Mouse (Mus musculus): ENCODE results near the gene St6galnac4. TPM values are rescaled to one million over a fixed set of nuclear protein-coding genes. Genes with fewer than 3 reads are reported as not detected.
A peak's percentile ranks its signal among the peaks of the same experiment; 100 is the strongest.

St6galnac4 gene
- polyA plus RNA-seq, 1 experiment from 2014 or later: 15.5 TPM

- no peaks in the 10 kb centered on the region for H3K9me3 ChIP-seq (ENCODE audit: control insufficient read depth, low read length)
- no peak for DNase-seq (ENCODE audit: low spot score)
- peak overlapping the region; percentile 77 for H3K4me2 ChIP-seq (ENCODE audit: low read length)
- peaks cover 26% of the 10 kb centered on the region for H3K4me1 ChIP-seq (replicated peaks; ENCODE audit: control insufficient read depth, insufficient read depth, low read length)
- H3K27ac ChIP-seq (ENCODE audit: low read depth): no peak overlapping the region; the same call in 1 of the 2 replicates
- peak overlapping the region; percentile 58 for H3K4me3 ChIP-seq (ENCODE audit: low read depth, low read length)
- 30% methylated on average over 9 of the region's 9 CpGs for WGBS
- H3K27me3 ChIP-seq (replicated peaks; ENCODE audit: control insufficient read depth, insufficient read depth, low read length): no peaks in the 10 kb centered on the region
- no peaks in the 10 kb centered on the region for H3K36me3 ChIP-seq (ENCODE audit: control insufficient read depth, insufficient read depth, low read length)
- no peak for ATAC-seq (replicated peaks; ENCODE audit: low FRiP score, low TSS enrichment, low read depth)
- peak overlapping the region; percentile 59 for H3K9ac ChIP-seq (ENCODE audit: low read length)
These were observed 931 bp downstream of the St6galnac4 start for GRCm38 (mm10) chr2:32587731-32588321.

DNA sequence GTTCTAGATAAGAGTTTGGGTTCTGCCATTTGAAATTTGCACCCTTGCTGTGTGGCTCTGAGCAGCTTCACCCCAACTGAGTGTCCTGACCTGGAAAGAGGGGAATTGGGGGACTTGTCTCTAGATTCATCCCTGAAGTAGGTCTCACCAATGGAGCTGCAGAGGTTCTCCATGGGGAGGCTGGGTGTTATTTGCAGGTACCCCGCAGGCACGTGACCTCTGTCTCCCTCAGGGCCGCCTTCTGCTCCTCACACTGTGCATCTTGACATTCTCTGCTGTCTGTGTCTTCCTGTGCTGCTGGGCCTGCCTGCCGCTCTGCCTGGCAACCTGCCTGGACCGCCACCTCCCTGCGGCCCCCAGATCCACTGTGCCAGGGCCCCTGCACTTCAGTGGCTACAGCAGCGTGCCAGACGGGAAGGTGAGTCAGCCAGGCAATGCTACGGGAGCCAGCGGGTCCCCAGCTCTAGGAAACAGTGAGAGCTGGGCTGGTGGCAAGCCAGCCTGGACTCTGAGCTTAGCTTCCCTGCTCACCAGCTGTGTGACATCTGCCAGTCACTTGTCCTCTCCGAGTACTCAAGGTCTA lies 2.4 kb downstream of the St6galnac4 start:
- H3K4me1 ChIP-seq (replicated peaks; ENCODE audit: control insufficient read depth, insufficient read depth, low read length): peaks cover 20% of the 10 kb centered on the region
- no peak for ATAC-seq (replicated peaks; ENCODE audit: low FRiP score, low TSS enrichment, low read depth)
- H3K4me3 ChIP-seq (ENCODE audit: low read depth, low read length): no peak overlapping the region
- no peak overlapping the region for H3K27ac ChIP-seq (ENCODE audit: low read depth)
- H3K9me3 ChIP-seq (ENCODE audit: control insufficient read depth, low read length): no peaks in the 10 kb centered on the region
- no peaks in the 10 kb centered on the region for H3K27me3 ChIP-seq (replicated peaks; ENCODE audit: control insufficient read depth, insufficient read depth, low read length)
- peaks cover 4% of the 10 kb centered on the region; the same call in 1 of the 2 replicates for H3K36me3 ChIP-seq (ENCODE audit: control insufficient read depth, insufficient read depth, low read length)
- WGBS: 67% methylated on average over 11 of the region's 11 CpGs
- no peak for DNase-seq (ENCODE audit: low spot score)
- H3K9ac ChIP-seq (ENCODE audit: low read length): no peak overlapping the region
- no peak overlapping the region for H3K4me2 ChIP-seq (ENCODE audit: low read length)

DNA sequence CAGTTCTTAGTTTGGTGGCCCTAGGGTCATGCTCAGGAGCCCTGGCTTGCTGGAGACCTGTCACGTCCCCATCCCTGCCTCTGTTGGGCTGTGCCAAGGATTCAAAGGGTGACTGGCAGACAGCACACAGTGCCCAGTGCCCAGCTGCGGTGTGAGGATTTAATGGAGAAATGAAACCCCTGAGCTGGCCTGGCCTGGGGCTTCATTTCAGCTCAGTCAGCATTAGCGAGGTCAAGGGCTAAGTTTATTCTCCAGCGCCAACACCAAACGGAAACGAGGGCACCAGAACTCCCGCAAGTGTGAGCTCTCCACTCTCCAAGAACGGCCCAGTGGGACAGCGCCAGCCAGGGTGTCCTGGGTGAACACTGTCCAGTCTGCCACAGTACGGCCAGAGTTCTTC lies 3.3 kb downstream of the St6galnac4 start:
- Histone ChIP-seq H3K9ac (ENCODE audit: low read length) (no peak overlapping the region), H3K27ac (ENCODE audit: low read depth) (no peak overlapping the region), H3K36me3 (ENCODE audit: control insufficient read depth, insufficient read depth, low read length) (peaks cover 13% of the 10 kb centered on the region; the same call in 1 of the 2 replicates), H3K9me3 (ENCODE audit: control insufficient read depth, low read length) (no peaks in the 10 kb centered on the region), H3K27me3 (replicated peaks; ENCODE audit: control insufficient read depth, insufficient read depth, low read length) (no peaks in the 10 kb centered on the region), H3K4me1 (replicated peaks; ENCODE audit: control insufficient read depth, insufficient read depth, low read length) (peaks cover 20% of the 10 kb centered on the region), H3K4me2 (ENCODE audit: low read length) (no peak overlapping the region), H3K4me3 (ENCODE audit: low read depth, low read length) (no peak overlapping the region)
- ATAC-seq (replicated peaks; ENCODE audit: low FRiP score, low TSS enrichment, low read depth): no peak
- DNase-seq (ENCODE audit: low spot score): no peak
- WGBS: 78% methylated on average over 10 of the region's 10 CpGs

- no peaks in the 10 kb centered on the region for H3K27me3 ChIP-seq (replicated peaks; ENCODE audit: control insufficient read depth, insufficient read depth, low read length)
- 76% methylated on average over 6 of the region's 6 CpGs for WGBS
- DNase-seq (ENCODE audit: low spot score): no peak
- H3K27ac ChIP-seq (ENCODE audit: low read depth): no peak overlapping the region
- H3K36me3 ChIP-seq (ENCODE audit: control insufficient read depth, insufficient read depth, low read length): peaks cover 20% of the 10 kb centered on the region; the same call in 1 of the 2 replicates
- no peak for ATAC-seq (replicated peaks; ENCODE audit: low FRiP score, low TSS enrichment, low read depth)
- H3K4me2 ChIP-seq (ENCODE audit: low read length): no peak overlapping the region
- H3K9me3 ChIP-seq (ENCODE audit: control insufficient read depth, low read length): no peaks in the 10 kb centered on the region
- peaks cover 20% of the 10 kb centered on the region for H3K4me1 ChIP-seq (replicated peaks; ENCODE audit: control insufficient read depth, insufficient read depth, low read length)
- no peak overlapping the region for H3K4me3 ChIP-seq (ENCODE audit: low read depth, low read length)
- no peak overlapping the region for H3K9ac ChIP-seq (ENCODE audit: low read length)
These were observed 4.4 kb downstream of the St6galnac4 start for GRCm38 (mm10) chr2:32591249-32591648.

- Histone ChIP-seq H3K9me3 (ENCODE audit: control insufficient read depth, low read length) (no peaks in the 10 kb centered on the region), H3K36me3 (ENCODE audit: control insufficient read depth, insufficient read depth, low read length) (peaks cover 29% of the 10 kb centered on the region), H3K9ac (ENCODE audit: low read length) (no peak overlapping the region), H3K27me3 (replicated peaks; ENCODE audit: control insufficient read depth, insufficient read depth, low read length) (no peaks in the 10 kb centered on the region), H3K27ac (ENCODE audit: low read depth) (no peak overlapping the region), H3K4me1 (replicated peaks; ENCODE audit: control insufficient read depth, insufficient read depth, low read length) (no peaks in the 10 kb centered on the region; the same call in 1 of the 2 replicates), H3K4me3 (ENCODE audit: low read depth, low read length) (no peak overlapping the region), H3K4me2 (ENCODE audit: low read length) (no peak overlapping the region)
- 91% methylated on average over 13 of the region's 13 CpGs for WGBS
- no peak for DNase-seq (ENCODE audit: low spot score)
- no peak for ATAC-seq (replicated peaks; ENCODE audit: low FRiP score, low TSS enrichment, low read depth)
These were observed 9.8 kb downstream of the St6galnac4 start for GRCm38 (mm10) chr2:32596725-32597124.

DNA sequence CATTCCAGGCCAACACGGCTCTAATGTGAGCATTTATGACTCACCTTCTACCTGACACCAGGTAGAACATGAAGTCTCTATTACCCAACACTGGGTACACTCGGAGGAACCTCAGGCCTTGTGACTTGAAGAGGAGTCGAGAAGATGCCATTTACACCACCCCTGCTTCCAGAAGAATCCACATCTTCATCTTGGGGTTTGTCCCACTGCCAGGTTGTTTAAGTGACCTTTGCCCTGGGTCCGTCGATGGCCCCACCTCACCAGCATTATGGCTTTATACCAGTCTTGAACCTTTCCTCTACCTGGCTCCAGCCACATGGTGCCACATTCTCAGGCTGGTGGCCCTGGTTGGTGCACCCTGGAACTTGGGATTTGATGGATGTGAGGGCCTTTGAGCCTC lies 10.4 kb downstream of the St6galnac4 start:
- DNase-seq (ENCODE audit: low spot score) (no peak), ATAC-seq (replicated peaks; ENCODE audit: low FRiP score, low TSS enrichment, low read depth) (no peak)
- Histone ChIP-seq H3K9me3 (ENCODE audit: control insufficient read depth, low read length) (no peaks in the 10 kb centered on the region), H3K4me3 (ENCODE audit: low read depth, low read length) (no peak overlapping the region), H3K4me1 (replicated peaks; ENCODE audit: control insufficient read depth, insufficient read depth, low read length) (no peaks in the 10 kb centered on the region; the same call in 1 of the 2 replicates), H3K9ac (ENCODE audit: low read length) (no peak overlapping the region), H3K4me2 (ENCODE audit: low read length) (no peak overlapping the region), H3K36me3 (ENCODE audit: control insufficient read depth, insufficient read depth, low read length) (peaks cover 29% of the 10 kb centered on the region), H3K27ac (ENCODE audit: low read depth) (no peak overlapping the region), H3K27me3 (replicated peaks; ENCODE audit: control insufficient read depth, insufficient read depth, low read length) (no peaks in the 10 kb centered on the region)
- 83% methylated on average over 5 of the region's 5 CpGs for WGBS

- no peak overlapping the region for H3K9ac ChIP-seq (ENCODE audit: low read length)
- no peaks in the 10 kb centered on the region for H3K27me3 ChIP-seq (replicated peaks; ENCODE audit: control insufficient read depth, insufficient read depth, low read length)
- no peaks in the 10 kb centered on the region; the same call in 1 of the 2 replicates for H3K4me1 ChIP-seq (replicated peaks; ENCODE audit: control insufficient read depth, insufficient read depth, low read length)
- peaks cover 29% of the 10 kb centered on the region for H3K36me3 ChIP-seq (ENCODE audit: control insufficient read depth, insufficient read depth, low read length)
- no peak for DNase-seq (ENCODE audit: low spot score)
- no peak for ATAC-seq (replicated peaks; ENCODE audit: low FRiP score, low TSS enrichment, low read depth)
- H3K27ac ChIP-seq (ENCODE audit: low read depth): no peak overlapping the region
- no peak overlapping the region for H3K4me2 ChIP-seq (ENCODE audit: low read length)
- H3K4me3 ChIP-seq (ENCODE audit: low read depth, low read length): no peak overlapping the region
- WGBS: 90% methylated on average over 5 of the region's 5 CpGs
- H3K9me3 ChIP-seq (ENCODE audit: control insufficient read depth, low read length): no peaks in the 10 kb centered on the region
These were observed 10.8 kb downstream of the St6galnac4 start for GRCm38 (mm10) chr2:32597699-32598098.

GRCm38 (mm10) chr2:32598506-32598905 lies 11.6 kb downstream of the St6galnac4 start:
- Histone ChIP-seq H3K4me2 (ENCODE audit: low read length) (no peak overlapping the region), H3K36me3 (ENCODE audit: control insufficient read depth, insufficient read depth, low read length) (peaks cover 29% of the 10 kb centered on the region), H3K9me3 (ENCODE audit: control insufficient read depth, low read length) (no peaks in the 10 kb centered on the region), H3K4me3 (ENCODE audit: low read depth, low read length) (no peak overlapping the region), H3K27me3 (replicated peaks; ENCODE audit: control insufficient read depth, insufficient read depth, low read length) (no peaks in the 10 kb centered on the region), H3K27ac (ENCODE audit: low read depth) (no peak overlapping the region), H3K9ac (ENCODE audit: low read length) (no peak overlapping the region), H3K4me1 (replicated peaks; ENCODE audit: control insufficient read depth, insufficient read depth, low read length) (no peaks in the 10 kb centered on the region; the same call in 1 of the 2 replicates)
- WGBS: 89% methylated on average over 8 of the region's 8 CpGs
- DNase-seq (ENCODE audit: low spot score): no peak
- ATAC-seq (replicated peaks; ENCODE audit: low FRiP score, low TSS enrichment, low read depth): no peak

DNA sequence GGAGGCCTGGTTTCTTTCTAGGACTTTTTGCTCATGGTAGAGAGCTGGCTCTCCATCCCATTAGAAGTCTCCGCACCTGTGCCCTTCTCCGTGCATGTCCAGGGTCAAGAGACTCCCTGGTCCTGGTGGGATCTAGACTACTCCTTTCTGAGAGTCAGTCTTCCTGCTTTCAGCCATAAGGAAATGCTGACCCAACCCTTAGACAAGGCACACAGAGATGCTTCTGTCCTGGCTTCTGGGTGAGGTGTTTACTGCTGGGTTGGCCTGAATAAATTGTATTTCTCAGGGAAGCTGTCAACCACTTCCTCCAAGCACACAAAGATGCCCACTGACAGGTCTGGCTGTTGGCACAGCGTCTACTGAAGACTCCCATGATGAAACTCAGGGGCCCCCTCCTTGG lies 12.5 kb downstream of the St6galnac4 start, which contains the start of gene St6galnac6:
St6galnac6 (plus strand) TSS at position 301 of the 400 bp plus-strand sequence.
- DNase-seq (ENCODE audit: low spot score): no peak
- ATAC-seq (replicated peaks; ENCODE audit: low FRiP score, low TSS enrichment, low read depth): no peak
- Histone ChIP-seq H3K4me2 (ENCODE audit: low read length) (no peak within 1 kb of the TSS), H3K4me1 (replicated peaks; ENCODE audit: control insufficient read depth, insufficient read depth, low read length) (no peaks in the 10 kb centered on the region; the same call in 1 of the 2 replicates), H3K27me3 (replicated peaks; ENCODE audit: control insufficient read depth, insufficient read depth, low read length) (no peaks in the 10 kb centered on the region), H3K4me3 (ENCODE audit: low read depth, low read length) (no peak within 1 kb of the TSS), H3K9me3 (ENCODE audit: control insufficient read depth, low read length) (no peaks in the 10 kb centered on the region), H3K27ac (ENCODE audit: low read depth) (no peak within 1 kb of the TSS), H3K36me3 (ENCODE audit: control insufficient read depth, insufficient read depth, low read length) (peaks cover 24% of the 10 kb centered on the region), H3K9ac (ENCODE audit: low read length) (no peak within 1 kb of the TSS)
- 88% methylated on average over 3 of the region's 3 CpGs for WGBS

Measured in intestine, embryonic 14.5 days (tissue).